Mouse (Mus musculus): ENCODE measurements around the gene Slc1a3.

Gene Slc1a3

GRCm38 (mm10) chr15:8710146-8711006 lies at the start of gene Slc1a3:
Gene Slc1a3 (minus strand): TSS chr15:8710764.
- peak; percentile 25 for DNase-seq (ENCODE audit: low read depth)

GRCm38 (mm10) chr15:8759026-8759425 lies 48.5 kb upstream of the Slc1a3 start:
- DNase-seq (ENCODE audit: low read depth) = no peak

DNA sequence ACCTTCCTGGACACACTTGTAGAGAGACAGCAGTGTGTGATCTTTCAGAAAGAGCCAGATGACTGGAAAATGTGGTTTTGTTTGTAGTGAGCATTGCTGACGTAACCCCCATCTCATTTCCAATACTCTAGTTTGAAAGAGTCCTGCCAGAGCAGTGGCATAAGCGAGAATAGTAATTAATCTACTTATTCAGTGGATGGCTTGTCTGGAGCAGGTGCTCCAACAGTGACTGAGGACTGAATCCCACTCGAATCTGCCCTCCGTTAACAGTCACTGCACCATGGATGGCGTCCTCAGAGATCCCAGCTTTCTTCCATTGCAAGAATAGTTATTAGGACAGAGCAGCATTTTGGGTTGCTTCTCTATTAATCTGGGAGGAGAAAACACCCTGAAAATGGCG lies 45.9 kb upstream of the Slc1a3 start:
- no peak for DNase-seq (ENCODE audit: low read depth)

GRCm38 (mm10) chr15:8749762-8750161 lies 39.2 kb upstream of the Slc1a3 start:
- no peak for DNase-seq (ENCODE audit: low read depth)

GRCm38 (mm10) chr15:8748771-8749170 lies 38.2 kb upstream of the Slc1a3 start:
- no peak for DNase-seq (ENCODE audit: low read depth)

- DNase-seq (ENCODE audit: low read depth) = no peak
Measured at GRCm38 (mm10) chr15:8741593-8741992, 31.0 kb upstream of the Slc1a3 start.

DNA sequence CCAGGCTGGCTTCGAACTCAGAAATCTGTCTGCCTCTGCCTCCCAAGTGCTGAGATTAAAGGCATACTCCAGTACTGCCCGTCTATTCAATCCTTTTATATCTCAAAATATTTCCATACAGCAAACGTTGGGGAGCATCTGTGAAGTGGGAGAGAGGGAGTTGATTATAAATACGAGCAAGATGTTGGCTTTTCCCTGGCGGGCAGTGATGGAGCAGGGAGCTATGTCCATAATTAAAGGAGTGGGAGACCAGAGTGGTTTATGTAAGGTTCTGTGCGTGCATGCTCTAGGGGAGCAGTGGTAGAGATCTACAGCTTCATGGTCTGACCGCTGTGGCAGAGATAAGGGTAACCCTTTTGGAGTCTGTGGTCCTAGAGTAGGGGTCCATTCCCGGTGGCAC lies 30.2 kb upstream of the Slc1a3 start:
- DNase-seq (ENCODE audit: low read depth) = no peak

GRCm38 (mm10) chr15:8738156-8738555 lies 27.6 kb upstream of the Slc1a3 start:
- DNase-seq (ENCODE audit: low read depth) = no peak

DNA sequence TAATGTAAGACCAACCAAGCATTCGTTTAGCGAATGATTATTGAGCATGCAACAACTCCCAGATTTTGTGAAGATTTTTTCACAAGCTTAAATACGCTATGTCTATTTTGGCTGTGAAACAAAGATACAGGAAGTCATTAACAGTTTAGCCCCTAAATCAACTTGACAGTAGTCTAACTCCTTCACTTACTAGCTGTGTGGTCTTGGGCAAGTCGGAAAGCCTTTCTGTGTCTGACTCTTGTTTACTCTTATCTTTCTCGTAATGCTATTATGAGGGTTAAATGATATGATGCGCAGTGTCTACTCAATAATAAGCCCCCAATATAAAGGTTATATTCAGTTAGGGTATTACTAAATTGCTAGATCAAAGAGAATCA lies 23.8 kb upstream of the Slc1a3 start:
- DNase-seq (ENCODE audit: low read depth) = no peak

- no peak for DNase-seq (ENCODE audit: low read depth)
Measured at GRCm38 (mm10) chr15:8733669-8734362, 23.3 kb upstream of the Slc1a3 start.

- DNase-seq (ENCODE audit: low read depth) = no peak
Measured at GRCm38 (mm10) chr15:8728861-8729260, 18.3 kb upstream of the Slc1a3 start.

- no peak for DNase-seq (ENCODE audit: low read depth)
Measured at GRCm38 (mm10) chr15:8722386-8723100, 12.0 kb upstream of the Slc1a3 start.

DNA sequence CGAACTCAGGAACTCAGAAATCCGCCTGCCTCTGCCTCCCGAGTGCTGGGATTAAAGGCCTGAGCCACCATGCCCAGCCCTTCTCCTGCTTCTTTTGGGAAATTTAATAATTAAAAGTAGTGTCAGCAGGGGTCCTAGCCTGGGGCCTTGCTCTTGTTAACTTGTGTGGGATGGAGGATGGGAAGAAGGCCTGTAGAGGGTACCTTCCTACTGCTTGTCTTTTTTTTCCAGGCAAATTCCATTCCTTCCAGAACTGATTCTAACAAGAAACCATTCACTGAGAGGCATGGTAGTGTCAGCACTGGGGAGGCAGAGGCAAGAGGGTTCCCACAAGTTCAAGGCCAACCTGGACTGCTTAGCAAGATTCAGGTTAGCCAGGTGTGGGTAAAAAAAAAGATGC lies 11.2 kb upstream of the Slc1a3 start:
- DNase-seq (ENCODE audit: low read depth) = no peak

DNA sequence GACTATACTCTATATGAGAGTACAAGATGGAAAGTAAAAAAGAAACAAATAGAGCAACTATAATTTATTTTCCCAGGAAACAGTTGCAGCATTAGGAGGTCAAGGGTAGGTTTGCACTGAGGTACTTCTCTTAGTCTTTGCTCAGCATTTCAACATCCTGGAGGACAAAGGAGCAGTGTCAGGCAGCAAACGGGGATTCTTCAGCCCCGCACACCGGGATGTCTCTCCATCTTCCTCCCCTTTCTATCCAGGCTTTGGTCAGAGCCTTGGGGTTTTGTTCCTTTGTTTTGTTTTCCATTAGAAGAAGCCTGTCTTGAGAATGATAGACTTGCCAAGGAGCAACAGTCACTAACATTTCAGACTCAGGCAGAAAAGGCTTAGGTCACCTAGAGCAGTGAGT lies 10.4 kb upstream of the Slc1a3 start:
- no peak for DNase-seq (ENCODE audit: low read depth)

- DNase-seq (ENCODE audit: low read depth) = no peak
Measured at GRCm38 (mm10) chr15:8718496-8718895, 7.9 kb upstream of the Slc1a3 start.

DNA sequence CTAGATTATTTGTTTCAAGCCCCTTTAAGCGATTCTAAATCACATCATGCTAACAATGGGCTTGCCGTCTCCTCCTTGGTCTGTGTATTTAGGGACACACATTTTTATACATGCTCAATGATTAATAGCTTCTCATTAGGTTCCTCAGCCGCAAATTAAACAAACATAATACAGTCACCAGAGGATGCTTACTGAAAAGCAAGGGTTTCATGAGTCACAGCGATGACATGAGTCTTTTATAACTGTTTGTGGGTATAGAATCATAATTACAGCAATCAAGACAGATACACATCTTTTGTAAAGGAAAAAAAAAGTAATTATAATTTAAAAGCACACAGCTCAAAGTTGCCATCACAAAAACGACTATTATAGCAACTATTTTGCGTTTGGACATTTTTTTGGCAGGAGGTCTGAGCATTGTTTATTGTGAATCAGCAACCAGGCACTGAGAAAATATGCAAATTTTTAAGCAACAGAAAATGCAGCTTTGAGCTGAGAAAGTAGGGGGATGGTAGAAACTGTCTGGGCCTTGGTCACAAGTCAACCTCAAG lies 6.5 kb upstream of the Slc1a3 start:
- no peak for DNase-seq (ENCODE audit: low read depth)

DNA sequence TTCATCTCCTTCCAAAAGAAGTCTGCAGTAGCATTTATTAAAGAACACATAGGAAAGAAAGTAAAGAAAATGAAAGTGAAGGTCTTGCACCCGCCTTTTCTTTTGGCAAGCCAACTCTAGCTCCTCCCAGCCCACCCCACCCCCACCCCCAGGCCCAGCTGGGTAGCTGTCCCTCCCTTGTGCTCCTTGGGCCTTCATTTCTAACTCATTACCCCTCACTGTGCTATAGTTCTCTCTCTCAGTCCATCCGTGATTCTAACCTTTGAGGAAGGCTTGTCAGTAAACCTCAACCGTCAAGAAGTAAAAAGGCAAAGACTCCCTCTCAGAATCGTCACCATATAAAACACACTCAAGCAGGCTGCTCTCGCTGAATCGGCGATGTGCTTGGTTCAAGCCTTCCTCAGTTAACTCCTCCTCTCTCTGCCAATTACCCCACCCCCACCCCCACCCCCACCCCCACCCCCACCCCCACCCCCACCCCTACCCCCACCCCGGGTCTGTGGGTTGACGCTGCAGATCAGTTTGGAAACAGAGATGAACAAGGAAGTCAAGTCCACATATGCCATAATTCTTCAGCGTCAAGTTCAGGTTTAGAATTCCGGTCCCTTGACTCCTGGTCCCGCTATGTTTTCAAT lies 5.9 kb upstream of the Slc1a3 start:
- DNase-seq (ENCODE audit: low read depth) = peak; percentile 9

DNA sequence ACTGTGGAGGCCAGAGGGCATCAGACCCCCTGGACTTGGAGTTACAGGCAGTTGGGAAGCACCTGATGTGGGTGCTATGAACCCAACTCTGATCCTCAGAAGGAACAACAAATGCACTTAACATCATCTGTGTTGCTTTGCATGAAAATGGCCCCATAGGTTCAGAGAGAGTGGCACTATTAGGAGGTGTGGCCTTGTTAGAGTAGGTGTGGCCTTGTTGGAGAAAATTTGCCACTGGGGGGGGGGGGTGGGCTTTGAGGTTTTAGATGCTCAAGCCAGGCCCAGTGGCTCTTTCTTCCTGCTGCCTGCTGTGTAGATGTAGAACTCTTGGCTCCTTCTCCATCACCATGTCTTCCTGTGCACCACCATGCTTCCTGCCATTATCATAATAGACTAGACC lies 5.1 kb upstream of the Slc1a3 start:
- DNase-seq (ENCODE audit: low read depth) = no peak

DNA sequence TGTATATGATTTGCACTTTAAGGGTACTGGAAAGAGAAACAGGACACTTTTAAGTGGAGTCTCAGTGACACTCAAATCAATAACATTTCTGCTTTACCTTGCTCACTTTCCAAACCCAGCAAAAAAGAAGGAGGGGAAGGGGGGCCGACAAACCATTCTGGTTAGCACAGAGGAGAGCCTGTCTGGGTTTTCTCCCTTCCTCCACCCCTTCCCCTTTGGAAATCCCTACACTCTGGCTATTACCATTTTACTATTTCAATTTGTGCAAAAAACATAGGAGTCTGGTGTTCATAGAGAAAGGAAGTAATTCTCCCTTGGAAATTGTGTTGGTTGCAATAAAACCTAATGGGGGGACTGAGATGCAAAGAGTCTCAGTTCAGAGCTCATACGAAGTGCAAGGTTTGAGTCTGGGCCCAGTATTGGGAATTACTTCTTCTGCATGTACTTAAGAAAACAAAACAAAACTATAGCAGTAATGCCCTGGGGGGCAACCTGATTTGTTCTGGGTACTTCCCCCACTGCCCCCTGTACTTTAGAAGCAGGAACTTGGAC lies 1.9 kb upstream of the Slc1a3 start:
- no peak for DNase-seq (ENCODE audit: low read depth)

DNA sequence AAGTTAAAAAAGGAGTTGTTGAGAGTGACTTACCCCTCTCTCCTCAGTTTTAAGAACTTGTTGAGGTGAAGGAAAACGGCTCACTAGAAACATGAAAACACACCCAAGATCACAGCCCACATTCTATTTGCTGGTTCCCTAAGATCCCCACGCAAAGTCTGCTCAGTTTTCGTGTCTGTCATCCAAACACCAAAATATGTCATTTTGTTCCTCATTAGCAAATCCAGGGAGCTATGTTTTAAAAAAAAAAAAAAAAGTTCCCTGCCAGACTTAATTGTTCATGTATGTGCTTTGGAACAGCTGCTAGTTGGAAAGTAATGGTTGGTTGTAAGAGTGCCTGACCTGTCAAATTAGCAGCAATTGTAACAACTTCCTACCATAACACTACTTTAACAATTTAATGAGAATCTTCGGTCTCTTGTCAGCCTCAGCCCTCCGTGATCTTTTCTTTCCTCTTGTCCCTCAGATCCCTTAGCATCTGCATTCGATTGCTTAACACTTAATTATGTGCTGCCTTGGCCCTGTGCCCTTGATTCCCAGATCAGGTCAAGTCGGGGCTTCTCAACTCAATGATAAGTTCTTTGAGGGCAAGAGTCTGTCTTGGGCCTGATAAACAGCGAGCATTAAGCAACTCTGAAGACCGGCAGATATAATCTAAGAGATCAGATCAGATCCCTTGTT lies 1.2 kb upstream of the Slc1a3 start:
- DNase-seq (ENCODE audit: low read depth) = no peak

DNA sequence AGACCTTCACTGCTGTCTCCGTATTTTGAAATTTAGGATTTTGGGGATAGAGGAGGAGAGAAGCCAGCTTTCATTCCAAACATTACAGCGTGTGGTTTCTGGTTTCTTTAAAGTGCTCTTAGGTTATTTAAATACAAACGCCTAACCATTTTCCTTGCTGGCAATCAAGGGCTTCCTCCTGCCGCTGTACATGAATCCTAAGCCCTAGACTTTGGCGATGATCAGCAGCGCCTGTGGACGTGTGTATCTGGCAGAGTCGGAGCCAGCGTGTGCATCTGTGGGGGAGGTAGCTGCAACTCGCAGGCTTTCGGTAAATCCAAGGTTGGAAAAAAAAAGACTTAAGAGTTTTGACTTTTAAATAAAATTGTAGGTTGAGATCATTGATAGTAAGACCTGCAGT lies 986 bp downstream of the Slc1a3 start:
- DNase-seq (ENCODE audit: low read depth) = no peak
